Mouse (Mus musculus): ENCODE data around the gene Pard6b. TPM values are rescaled to one million over a fixed set of nuclear protein-coding genes. Genes with fewer than 3 reads are reported as not detected.
A peak's percentile ranks its signal among the peaks of the same experiment; 100 is the strongest.

The Pard6b gene
- total and polyA plus RNA-seq, 2 experiments from 2014 or later, result 5.1 to 6.6 TPM

DNA sequence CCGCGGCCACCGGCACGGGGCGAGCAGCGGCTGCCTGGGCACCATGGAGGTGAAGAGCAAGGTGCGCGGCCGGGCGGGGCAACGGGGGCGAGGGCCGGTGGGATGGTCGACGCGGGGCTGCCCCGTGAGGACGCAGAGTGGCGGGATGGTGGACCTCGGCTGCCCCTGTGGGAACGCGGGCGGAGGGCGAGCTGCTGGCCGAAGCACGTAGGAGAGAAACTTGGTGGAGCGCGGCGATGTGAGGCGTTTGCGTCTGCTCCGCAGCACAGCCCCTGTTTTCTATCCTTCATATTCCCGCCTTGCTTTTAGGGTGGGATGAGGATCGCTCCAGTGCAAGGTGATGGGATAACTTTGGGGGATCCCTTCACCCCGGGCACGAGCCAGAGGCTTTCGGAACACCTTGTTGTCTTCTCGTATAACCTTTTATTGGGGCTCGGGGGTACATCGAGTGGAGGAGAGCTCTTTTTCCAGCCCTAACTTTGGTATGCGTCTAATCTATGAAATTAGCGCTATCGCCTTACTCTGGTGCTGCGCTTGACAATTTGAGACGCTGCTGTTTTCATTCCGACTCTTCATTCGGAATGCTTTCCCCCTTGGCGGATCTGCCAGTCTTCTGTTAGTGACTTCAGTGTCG, 612 bp downstream of the Pard6b start:
- DNase-seq (ENCODE audit: low spot score) (no peak), ATAC-seq (ENCODE audit: low FRiP score) (peak; percentile 4; the same call in 1 of the 2 replicates)
- H3K4me3 ChIP-seq (ENCODE audit: low read depth, low read length), result peak overlapping the region; percentile 76
- no peaks in the 10 kb centered on the region for H3K9me3 ChIP-seq (ENCODE audit: low read length)
- peak overlapping the region; percentile 78 for H3K9ac ChIP-seq (replicated peaks; ENCODE audit: low read length, poor library complexity, severe bottlenecking)
- under 1% methylated on average over 49 of the region's 49 CpGs for WGBS
- peak overlapping the region; percentile 88 for H3K4me2 ChIP-seq (ENCODE audit: low read depth, low read length, poor library complexity, severe bottlenecking)
- H3K27ac ChIP-seq (ENCODE audit: low read depth, low read length), result peak overlapping the region; percentile 95
- 0 out of 2 replicates have a peak, but pooled peaks cover 4% of the 10 kb centered on the region for H3K27me3 ChIP-seq (ENCODE audit: insufficient read depth, low read length)
- no peak for TF ChIP-seq CTCF (IDR thresholded peaks at IDR 0.05)
- no peaks in the 10 kb centered on the region for H3K36me3 ChIP-seq (ENCODE audit: insufficient read depth, low read length)
- H3K4me1 ChIP-seq (ENCODE audit: insufficient read depth, low read length), result peaks cover 5% of the 10 kb centered on the region

DNA sequence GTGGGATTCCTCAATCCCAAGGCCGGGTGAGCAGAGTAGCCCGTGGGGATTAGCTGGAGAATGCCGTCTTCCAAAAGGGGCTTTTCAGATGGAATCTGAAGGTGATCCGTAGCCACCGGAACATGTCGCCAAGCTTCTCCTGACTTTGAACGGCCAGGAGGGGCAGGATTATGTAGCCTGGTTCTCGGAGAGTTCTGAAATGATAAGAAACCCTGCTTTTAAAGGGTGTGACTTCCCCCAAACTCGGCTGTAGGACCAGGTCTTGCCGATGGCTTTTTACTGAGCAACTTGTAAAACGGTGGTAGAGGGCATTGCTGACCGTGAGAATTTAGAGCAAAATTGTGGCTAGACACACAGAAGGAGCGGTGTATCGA, 1.1 kb downstream of the Pard6b start:
- peak overlapping the region; percentile 76 for H3K4me3 ChIP-seq (ENCODE audit: low read depth, low read length)
- H3K27me3 ChIP-seq (ENCODE audit: insufficient read depth, low read length), result 0 out of 2 replicates have a peak, but pooled peaks cover 4% of the 10 kb centered on the region
- no peaks in the 10 kb centered on the region for H3K36me3 ChIP-seq (ENCODE audit: insufficient read depth, low read length)
- H3K4me1 ChIP-seq (ENCODE audit: insufficient read depth, low read length), result peaks cover 5% of the 10 kb centered on the region
- no peaks in the 10 kb centered on the region for H3K9me3 ChIP-seq (ENCODE audit: low read length)
- no peak overlapping the region for H3K27ac ChIP-seq (ENCODE audit: low read depth, low read length)
- no peak for ATAC-seq (ENCODE audit: low FRiP score)
- DNase-seq (ENCODE audit: low spot score), result no peak
- H3K9ac ChIP-seq (replicated peaks; ENCODE audit: low read length, poor library complexity, severe bottlenecking), result peak overlapping the region; percentile 78
- WGBS, result 3% methylated on average over 14 of the region's 14 CpGs
- H3K4me2 ChIP-seq (ENCODE audit: low read depth, low read length, poor library complexity, severe bottlenecking), result peak overlapping the region; percentile 88
- no peak; the same call in 1 of the 2 replicates for TF ChIP-seq CTCF (IDR thresholded peaks at IDR 0.05)

DNA sequence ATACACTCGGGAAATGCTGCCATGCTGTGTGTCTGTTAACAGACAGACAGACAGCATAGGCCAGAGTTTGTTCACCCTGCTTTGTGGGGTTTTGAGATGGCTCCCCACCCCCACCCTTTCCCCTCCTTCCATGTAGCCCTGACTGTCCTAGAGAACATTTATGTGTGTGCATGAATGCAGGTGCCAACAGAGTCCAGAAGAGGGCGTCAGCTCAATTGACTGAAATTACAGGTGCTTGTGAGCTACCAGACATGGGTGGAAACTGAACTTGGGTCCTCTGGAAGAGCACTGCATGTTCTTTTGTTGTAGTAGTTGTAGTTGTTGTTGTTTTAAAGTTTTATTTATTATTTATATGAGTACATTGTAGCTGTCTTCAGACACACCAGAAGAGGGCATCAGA, 2.8 kb downstream of the Pard6b start:
- Histone ChIP-seq H3K27ac (ENCODE audit: low read depth, low read length) (no peak overlapping the region), H3K4me3 (ENCODE audit: low read depth, low read length) (no peak overlapping the region), H3K36me3 (ENCODE audit: insufficient read depth, low read length) (no peaks in the 10 kb centered on the region), H3K27me3 (ENCODE audit: insufficient read depth, low read length) (0 out of 2 replicates have a peak, but pooled peaks cover 2% of the 10 kb centered on the region), H3K4me1 (ENCODE audit: insufficient read depth, low read length) (peaks cover 5% of the 10 kb centered on the region), H3K4me2 (ENCODE audit: low read depth, low read length, poor library complexity, severe bottlenecking) (no peak overlapping the region), H3K9ac (replicated peaks; ENCODE audit: low read length, poor library complexity, severe bottlenecking) (no peak overlapping the region), H3K9me3 (ENCODE audit: low read length) (no peaks in the 10 kb centered on the region)
- 0 out of 2 replicates have a peak, but pooled peaks have one; percentile 15 for TF ChIP-seq CTCF (IDR thresholded peaks at IDR 0.05)
- ATAC-seq (ENCODE audit: low FRiP score) (no peak), DNase-seq (ENCODE audit: low spot score) (no peak)
- 79% methylated on average over 2 of the region's 2 CpGs for WGBS

DNA sequence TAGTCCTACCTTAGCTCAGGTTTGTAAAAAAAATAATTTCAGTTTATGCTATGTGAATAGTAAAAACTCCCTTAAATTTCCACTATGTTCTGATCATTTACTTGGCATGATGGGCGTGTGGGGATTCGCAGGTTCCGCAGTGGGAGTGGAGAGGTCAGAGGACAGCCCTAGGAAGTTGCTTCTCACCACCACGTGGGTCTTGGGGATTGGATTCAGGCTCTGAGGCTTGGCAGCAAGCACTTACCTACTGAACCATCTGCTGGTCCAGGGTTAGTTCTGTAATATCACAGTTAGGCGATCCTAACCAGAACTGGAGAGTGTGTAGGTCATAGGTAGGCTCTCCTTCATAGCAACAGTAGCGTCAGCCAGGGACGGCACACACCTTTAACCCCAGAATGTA, 3.4 kb downstream of the Pard6b start:
- Histone ChIP-seq H3K9ac (replicated peaks; ENCODE audit: low read length, poor library complexity, severe bottlenecking) (no peak overlapping the region), H3K36me3 (ENCODE audit: insufficient read depth, low read length) (no peaks in the 10 kb centered on the region), H3K9me3 (ENCODE audit: low read length) (no peaks in the 10 kb centered on the region), H3K4me2 (ENCODE audit: low read depth, low read length, poor library complexity, severe bottlenecking) (no peak overlapping the region), H3K4me1 (ENCODE audit: insufficient read depth, low read length) (peaks cover 5% of the 10 kb centered on the region), H3K4me3 (ENCODE audit: low read depth, low read length) (no peak overlapping the region), H3K27ac (ENCODE audit: low read depth, low read length) (no peak overlapping the region), H3K27me3 (ENCODE audit: insufficient read depth, low read length) (no peaks in the 10 kb centered on the region)
- TF ChIP-seq CTCF (IDR thresholded peaks at IDR 0.05), result no peak
- 97% methylated on average over 7 of the region's 7 CpGs for WGBS
- DNase-seq (ENCODE audit: low spot score), result no peak
- no peak for ATAC-seq (ENCODE audit: low FRiP score)

DNA sequence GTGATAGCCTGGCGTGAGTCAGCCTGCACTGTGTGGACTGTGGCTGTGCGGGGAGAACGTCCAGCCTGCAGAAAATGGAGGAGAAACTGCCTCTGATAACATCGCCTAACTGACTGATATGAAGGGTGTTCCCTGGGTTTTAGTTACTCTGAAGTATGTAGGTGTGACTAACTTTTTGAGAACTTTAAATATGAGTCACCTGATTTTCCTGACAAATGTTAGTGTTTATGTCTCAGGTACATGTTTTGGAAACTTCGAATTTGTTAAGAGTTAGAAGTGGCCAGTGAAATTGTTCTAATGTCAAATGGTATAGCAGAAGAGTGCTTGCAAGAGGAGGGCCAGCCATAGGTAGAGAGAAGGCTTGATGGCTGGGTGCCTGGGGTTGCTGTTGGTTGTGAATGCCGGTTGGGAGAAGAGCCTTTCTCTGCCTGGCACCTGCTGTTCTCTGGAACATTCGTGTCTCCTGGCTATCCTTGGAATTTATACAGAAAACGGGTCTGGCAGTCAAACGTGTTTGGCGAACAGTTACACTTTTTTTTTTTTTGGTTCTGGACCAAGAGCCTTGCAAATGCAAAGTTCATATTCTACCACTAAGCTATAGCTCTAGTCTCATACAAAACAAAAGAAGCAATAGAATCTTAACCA, 4.9 kb downstream of the Pard6b start:
- no peaks in the 10 kb centered on the region for H3K9me3 ChIP-seq (ENCODE audit: low read length)
- H3K9ac ChIP-seq (replicated peaks; ENCODE audit: low read length, poor library complexity, severe bottlenecking), result no peak overlapping the region
- no peaks in the 10 kb centered on the region for H3K27me3 ChIP-seq (ENCODE audit: insufficient read depth, low read length)
- peaks cover 5% of the 10 kb centered on the region for H3K4me1 ChIP-seq (ENCODE audit: insufficient read depth, low read length)
- no peak overlapping the region for H3K4me3 ChIP-seq (ENCODE audit: low read depth, low read length)
- 0 out of 2 replicates have a peak, but pooled peaks cover 6% of the 10 kb centered on the region for H3K36me3 ChIP-seq (ENCODE audit: insufficient read depth, low read length)
- H3K27ac ChIP-seq (ENCODE audit: low read depth, low read length), result no peak overlapping the region
- no peak overlapping the region for H3K4me2 ChIP-seq (ENCODE audit: low read depth, low read length, poor library complexity, severe bottlenecking)
- ATAC-seq (ENCODE audit: low FRiP score) (no peak), DNase-seq (ENCODE audit: low spot score) (no peak)
- no peak for TF ChIP-seq CTCF (IDR thresholded peaks at IDR 0.05)
- 69% methylated on average over 10 of the region's 10 CpGs for WGBS

DNA sequence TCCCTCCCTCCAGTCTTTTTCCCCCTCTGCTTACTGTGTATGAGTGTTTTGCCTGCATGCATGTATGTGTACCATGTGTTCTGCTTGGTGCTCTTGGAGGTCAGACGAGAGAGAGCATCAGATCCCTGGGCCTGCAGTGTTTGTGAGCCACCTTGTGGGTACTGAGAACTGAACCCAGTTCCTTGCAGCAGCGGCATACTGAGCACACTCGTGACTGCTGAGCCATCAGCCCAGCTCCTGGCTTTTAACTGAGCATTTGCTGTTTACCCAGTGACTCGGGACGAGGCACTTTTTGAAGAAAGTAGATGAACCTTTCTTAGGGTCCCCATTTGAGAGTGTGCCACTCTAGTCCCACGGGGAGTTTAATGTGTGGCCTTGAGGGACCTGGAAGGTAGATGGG, 5.5 kb downstream of the Pard6b start:
- TF ChIP-seq CTCF (IDR thresholded peaks at IDR 0.05), result no peak
- no peak overlapping the region for H3K27ac ChIP-seq (ENCODE audit: low read depth, low read length)
- ATAC-seq (ENCODE audit: low FRiP score) (no peak), DNase-seq (ENCODE audit: low spot score) (no peak)
- peaks cover 5% of the 10 kb centered on the region for H3K4me1 ChIP-seq (ENCODE audit: insufficient read depth, low read length)
- H3K9ac ChIP-seq (replicated peaks; ENCODE audit: low read length, poor library complexity, severe bottlenecking), result no peak overlapping the region
- H3K9me3 ChIP-seq (ENCODE audit: low read length), result no peaks in the 10 kb centered on the region
- no peak overlapping the region for H3K4me3 ChIP-seq (ENCODE audit: low read depth, low read length)
- H3K4me2 ChIP-seq (ENCODE audit: low read depth, low read length, poor library complexity, severe bottlenecking), result no peak overlapping the region
- 0 out of 2 replicates have a peak, but pooled peaks cover 6% of the 10 kb centered on the region for H3K36me3 ChIP-seq (ENCODE audit: insufficient read depth, low read length)
- H3K27me3 ChIP-seq (ENCODE audit: insufficient read depth, low read length), result no peaks in the 10 kb centered on the region
- WGBS, result 84% methylated on average over 6 of the region's 6 CpGs

Data from midbrain, postnatal 0 days (tissue).